Mouse (Mus musculus): ENCODE measurements around the gene Gimap5. TPM values are rescaled to one million over a fixed set of nuclear protein-coding genes. Genes with fewer than 3 reads are reported as not detected.

Gene Gimap5
- polyA plus RNA-seq, 1 experiment from 2014 or later: 32.2 TPM

- TF ChIP-seq CTCF (IDR thresholded peaks at IDR 0.05; ENCODE audit: low read depth): no peak
- Histone ChIP-seq H3K36me3 (ENCODE audit: insufficient read depth, low read length) (no peaks in the 10 kb centered on the region), H3K4me2 (ENCODE audit: low read length) (no peak overlapping the region), H3K4me3 (replicated peaks; ENCODE audit: low read depth, low read length) (no peak overlapping the region), H3K4me1 (replicated peaks; ENCODE audit: insufficient read depth, low read length) (no peaks in the 10 kb centered on the region), H3K27me3 (ENCODE audit: insufficient read depth, low read length) (no peaks in the 10 kb centered on the region), H3K9me3 (replicated peaks; ENCODE audit: low read length) (no peaks in the 10 kb centered on the region), H3K9ac (ENCODE audit: low read depth, low read length) (no peak overlapping the region), H3K27ac (no peak overlapping the region)
- 79% methylated on average over 2 of the region's 2 CpGs for WGBS
- no peak for DNase-seq (ENCODE audit: low spot score)
- ATAC-seq (replicated peaks; ENCODE audit: low FRiP score, low read depth): no peak
Observed at GRCm38 (mm10) chr6:48787867-48788266, 41.9 kb downstream of the Gimap5 start.

- no peak for TF ChIP-seq CTCF (IDR thresholded peaks at IDR 0.05; ENCODE audit: low read depth)
- WGBS: 74% methylated on average over 1 of the region's 1 CpGs
- H3K4me2 ChIP-seq (ENCODE audit: low read length): no peak overlapping the region
- no peak overlapping the region for H3K27ac ChIP-seq
- H3K36me3 ChIP-seq (ENCODE audit: insufficient read depth, low read length): no peaks in the 10 kb centered on the region
- H3K9ac ChIP-seq (ENCODE audit: low read depth, low read length): no peak overlapping the region
- no peak for DNase-seq (ENCODE audit: low spot score)
- no peaks in the 10 kb centered on the region for H3K4me1 ChIP-seq (replicated peaks; ENCODE audit: insufficient read depth, low read length)
- H3K9me3 ChIP-seq (replicated peaks; ENCODE audit: low read length): no peaks in the 10 kb centered on the region
- no peaks in the 10 kb centered on the region for H3K27me3 ChIP-seq (ENCODE audit: insufficient read depth, low read length)
- H3K4me3 ChIP-seq (replicated peaks; ENCODE audit: low read depth, low read length): no peak overlapping the region
- no peak for ATAC-seq (replicated peaks; ENCODE audit: low FRiP score, low read depth)
Observed at GRCm38 (mm10) chr6:48801897-48802296, 55.9 kb downstream of the Gimap5 start.

- ATAC-seq (replicated peaks; ENCODE audit: low FRiP score, low read depth): no peak
- no peaks in the 10 kb centered on the region for H3K4me1 ChIP-seq (replicated peaks; ENCODE audit: insufficient read depth, low read length)
- no peak overlapping the region for H3K4me2 ChIP-seq (ENCODE audit: low read length)
- no peak overlapping the region for H3K4me3 ChIP-seq (replicated peaks; ENCODE audit: low read depth, low read length)
- no peak overlapping the region for H3K9ac ChIP-seq (ENCODE audit: low read depth, low read length)
- H3K36me3 ChIP-seq (ENCODE audit: insufficient read depth, low read length): no peaks in the 10 kb centered on the region
- H3K27ac ChIP-seq: no peak overlapping the region
- no peak for TF ChIP-seq CTCF (IDR thresholded peaks at IDR 0.05; ENCODE audit: low read depth)
- no peaks in the 10 kb centered on the region for H3K27me3 ChIP-seq (ENCODE audit: insufficient read depth, low read length)
- no peaks in the 10 kb centered on the region for H3K9me3 ChIP-seq (replicated peaks; ENCODE audit: low read length)
- DNase-seq (ENCODE audit: low spot score): no peak
Observed at GRCm38 (mm10) chr6:48803406-48804051, 57.5 kb downstream of the Gimap5 start.

Other genes starting within 250 kb of the Gimap5 start
- gene Atp6v0e2, start 208.6 kb upstream of the Gimap5 start, polyA plus RNA-seq (2015; fragmentation: Nextera tagmentation; extraction: Ambion mirVana): 31.1 and 34.6 TPM in 2 replicates
- gene Lrrc61, start 191.4 kb upstream of the Gimap5 start, polyA plus RNA-seq (2015; fragmentation: Nextera tagmentation; extraction: Ambion mirVana): 11.5 and 11.9 TPM in 2 replicates
- gene Rarres2, start 173.4 kb upstream of the Gimap5 start, polyA plus RNA-seq (2015; fragmentation: Nextera tagmentation; extraction: Ambion mirVana): 66.8 and 80.3 TPM in 2 replicates
- gene Gm45021, start 156.6 kb upstream of the Gimap5 start, polyA plus RNA-seq (2015; fragmentation: Nextera tagmentation; extraction: Ambion mirVana): 0.38 TPM in 1 of 2 replicates, not detected in the other
- gene Repin1, start 152.3 kb upstream of the Gimap5 start, polyA plus RNA-seq (2015; fragmentation: Nextera tagmentation; extraction: Ambion mirVana): 37.4 and 43.5 TPM in 2 replicates
- not detected in 2 replicates for gene Gm44965, start 152.3 kb upstream of the Gimap5 start, polyA plus RNA-seq (2015; fragmentation: Nextera tagmentation; extraction: Ambion mirVana)
- 6.4 and 7.7 TPM in 2 replicates for gene Zfp775, start 144.1 kb upstream of the Gimap5 start, polyA plus RNA-seq (2015; fragmentation: Nextera tagmentation; extraction: Ambion mirVana)
- 7.1 and 7.9 TPM in 2 replicates for gene AI854703, start 119.4 kb upstream of the Gimap5 start, polyA plus RNA-seq (2015; fragmentation: Nextera tagmentation; extraction: Ambion mirVana)
- 4.2 and 4.5 TPM in 2 replicates for gene Gimap8, start 99.0 kb upstream of the Gimap5 start, polyA plus RNA-seq (2015; fragmentation: Nextera tagmentation; extraction: Ambion mirVana)
- 13.7 and 15.2 TPM in 2 replicates for gene Gimap9, start 70.1 kb upstream of the Gimap5 start, polyA plus RNA-seq (2015; fragmentation: Nextera tagmentation; extraction: Ambion mirVana)
- gene Gimap4, start 61.6 kb upstream of the Gimap5 start, polyA plus RNA-seq (2015; fragmentation: Nextera tagmentation; extraction: Ambion mirVana): 71.3 and 75.4 TPM in 2 replicates
- gene Gimap6, start 38.0 kb upstream of the Gimap5 start, polyA plus RNA-seq (2015; fragmentation: Nextera tagmentation; extraction: Ambion mirVana): 60.1 and 60.6 TPM in 2 replicates
- 2.7 and 3.2 TPM in 2 replicates for gene Gm28053, start 27.6 kb upstream of the Gimap5 start, polyA plus RNA-seq (2015; fragmentation: Nextera tagmentation; extraction: Ambion mirVana)
- gene Gimap7, start 27.6 kb upstream of the Gimap5 start, polyA plus RNA-seq (2015; fragmentation: Nextera tagmentation; extraction: Ambion mirVana): 0.10 and 0.14 TPM in 2 replicates
- 26.8 and 29.7 TPM in 2 replicates for gene Gimap1, start 7.1 kb upstream of the Gimap5 start, polyA plus RNA-seq (2015; fragmentation: Nextera tagmentation; extraction: Ambion mirVana)
- 0.13 and 0.17 TPM in 2 replicates for gene Gimap3, start 24.7 kb downstream of the Gimap5 start, polyA plus RNA-seq (2015; fragmentation: Nextera tagmentation; extraction: Ambion mirVana)
- gene Tmem176a, start 94.7 kb downstream of the Gimap5 start, polyA plus RNA-seq (2015; fragmentation: Nextera tagmentation; extraction: Ambion mirVana): 315 and 333 TPM in 2 replicates
- 669 and 685 TPM in 2 replicates for gene Tmem176b, start 95.3 kb downstream of the Gimap5 start, polyA plus RNA-seq (2015; fragmentation: Nextera tagmentation; extraction: Ambion mirVana)
- 9.9 and 11.0 TPM in 2 replicates for gene Aoc1, start 126.7 kb downstream of the Gimap5 start, polyA plus RNA-seq (2015; fragmentation: Nextera tagmentation; extraction: Ambion mirVana)
- not detected in 2 replicates for gene 1600015I10Rik, start 183.7 kb downstream of the Gimap5 start, polyA plus RNA-seq (2015; fragmentation: Nextera tagmentation; extraction: Ambion mirVana)
- gene Doxl2, start 228.8 kb downstream of the Gimap5 start, polyA plus RNA-seq (2015; fragmentation: Nextera tagmentation; extraction: Ambion mirVana): not detected in 2 replicates
- not detected in 2 replicates for gene Svs1, start 240.7 kb downstream of the Gimap5 start, polyA plus RNA-seq (2015; fragmentation: Nextera tagmentation; extraction: Ambion mirVana)